In genomic region chr4:146474716-146475676, GRCm38 (mm10) we compare ENCODE assay signal across 7 mouse cellular contexts. TPM values are rescaled to one million over a fixed set of nuclear protein-coding genes. Genes with fewer than 3 reads are reported as not detected.
DNase-seq lines count a peak whose midpoint lies in the region; ATAC-seq lines count a peak whose summit lies in the region.
"Not testable (repeated sequence)": the region's sequence is repeated elsewhere in the genome, so short reads cannot be mapped to it uniquely, and the experiment has no call there.

No protein-coding gene starts in this region.

- not testable (repeated sequence) for H3K9me3 ChIP-seq in embryonic facial prominence, embryonic 11.5 days (replicated peaks; ENCODE audit: control insufficient read depth, low read length)
- peaks cover 36% of the 10 kb centered on the region for H3K9me3 ChIP-seq in forebrain, embryonic 16.5 days (ENCODE audit: control insufficient read depth, low read length)
- H3K9me3 ChIP-seq in kidney, embryonic 14.5 days (ENCODE audit: control insufficient read depth, low read length): peaks cover 31% of the 10 kb centered on the region
- H3K9me3 ChIP-seq in liver, embryonic 13.5 days (replicated peaks): peaks cover 27% of the 10 kb centered on the region
- peaks cover 23% of the 10 kb centered on the region for H3K9me3 ChIP-seq in midbrain, embryonic 11.5 days (ENCODE audit: control insufficient read depth, low read length)
- peaks cover 38% of the 10 kb centered on the region for H3K9me3 ChIP-seq in neural tube, embryonic 15.5 days (replicated peaks)

- DNase-seq in embryonic facial prominence, embryonic 11.5 days (ENCODE audit: low spot score); liver, embryonic 13.5 days: not testable (repeated sequence)
- peak; percentile 33 for DNase-seq in midbrain, embryonic 11.5 days (ENCODE audit: low spot score, missing footprints)

- not testable (repeated sequence) for H3K4me2 ChIP-seq in embryonic facial prominence, embryonic 11.5 days (ENCODE audit: low read depth, low read length); forebrain, embryonic 16.5 days (ENCODE audit: low read length); kidney, embryonic 14.5 days (replicated peaks; ENCODE audit: low read depth, low read length); liver, embryonic 13.5 days; midbrain, embryonic 11.5 days; neural tube, embryonic 15.5 days

- H3K36me3 ChIP-seq in embryonic facial prominence, embryonic 11.5 days (replicated peaks; ENCODE audit: control insufficient read depth, insufficient read depth, low read depth, low read length); forebrain, embryonic 16.5 days (ENCODE audit: control insufficient read depth, insufficient read depth); kidney, embryonic 14.5 days (ENCODE audit: control insufficient read depth, insufficient read depth, low read length); liver, embryonic 13.5 days; midbrain, embryonic 11.5 days (ENCODE audit: control insufficient read depth, insufficient read depth, low read length); neural tube, embryonic 15.5 days: not testable (repeated sequence)

- ATAC-seq in embryonic facial prominence, embryonic 11.5 days (replicated peaks; ENCODE audit: insufficient number of reproducible peaks, low FRiP score, low TSS enrichment, low read depth): peak; percentile 95
- peak; percentile 54; the same call in 1 of the 2 replicates for ATAC-seq in forebrain, embryonic 16.5 days
- peak; percentile 50 to 57; a peak in 3 of 4 replicates for ATAC-seq in hematopoietic stem cell, adult 5-6 weeks (replicated peaks in 1 of 2; ENCODE audit: insufficient read depth in 1 of 2, low FRiP score in 2 of 2, low TSS enrichment in 1 of 2, low read depth in 1 of 2, poor library complexity in 2 of 2, severe bottlenecking in 2 of 2)
- peak; percentile 80 for ATAC-seq in kidney, embryonic 14.5 days (ENCODE audit: low FRiP score, low TSS enrichment)
- peak; percentile 76 for ATAC-seq in liver, embryonic 13.5 days (ENCODE audit: low read depth)
- peak; percentile 85 for ATAC-seq in midbrain, embryonic 11.5 days (ENCODE audit: low FRiP score)
- ATAC-seq in neural tube, embryonic 15.5 days (ENCODE audit: low FRiP score): peak; percentile 75

- H3K9ac ChIP-seq in embryonic facial prominence, embryonic 11.5 days (replicated peaks; ENCODE audit: low read length); forebrain, embryonic 16.5 days (replicated peaks; ENCODE audit: low read depth, low read length); kidney, embryonic 14.5 days (ENCODE audit: low read depth, low read length); liver, embryonic 13.5 days; midbrain, embryonic 11.5 days (ENCODE audit: low read length); neural tube, embryonic 15.5 days (replicated peaks): not testable (repeated sequence)

- H3K27ac ChIP-seq in embryonic facial prominence, embryonic 11.5 days (replicated peaks; ENCODE audit: low read depth, low read length); forebrain, embryonic 16.5 days (ENCODE audit: low read length); kidney, embryonic 14.5 days (ENCODE audit: low read depth, low read length); liver, embryonic 13.5 days; midbrain, embryonic 11.5 days (ENCODE audit: low read depth, low read length); neural tube, embryonic 15.5 days (replicated peaks): not testable (repeated sequence)

- not testable (repeated sequence) for H3K27me3 ChIP-seq in embryonic facial prominence, embryonic 11.5 days (ENCODE audit: control insufficient read depth, insufficient read depth, low read length); forebrain, embryonic 16.5 days (replicated peaks; ENCODE audit: control insufficient read depth, insufficient read depth, low read length); kidney, embryonic 14.5 days (ENCODE audit: control insufficient read depth, insufficient read depth, low read length); liver, embryonic 13.5 days; midbrain, embryonic 11.5 days (ENCODE audit: control insufficient read depth, insufficient read depth, low read length); neural tube, embryonic 15.5 days (replicated peaks)

- not testable (repeated sequence) for H3K4me3 ChIP-seq in embryonic facial prominence, embryonic 11.5 days (ENCODE audit: low read depth, low read length); forebrain, embryonic 16.5 days (replicated peaks; ENCODE audit: low read length); kidney, embryonic 14.5 days (ENCODE audit: low read length); liver, embryonic 13.5 days (replicated peaks); midbrain, embryonic 11.5 days (ENCODE audit: low read depth, low read length); neural tube, embryonic 15.5 days (replicated peaks)

- WGBS in embryonic facial prominence, embryonic 11.5 days: 61% methylated on average over 53 of the region's 94 CpGs
- WGBS in forebrain, embryonic 16.5 days: 59% methylated on average over 55 of the region's 94 CpGs
- WGBS in kidney, embryonic 14.5 days: 60% methylated on average over 53 of the region's 94 CpGs
- 47% methylated on average over 74 of the region's 94 CpGs for WGBS in liver, embryonic 13.5 days (ENCODE audit: insufficient replicate concordance)
- 62% methylated on average over 65 of the region's 94 CpGs for WGBS in midbrain, embryonic 11.5 days
- 61% methylated on average over 77 of the region's 94 CpGs for WGBS in neural tube, embryonic 15.5 days

- H3K4me1 ChIP-seq in embryonic facial prominence, embryonic 11.5 days (ENCODE audit: control insufficient read depth, insufficient read depth, low read length); forebrain, embryonic 16.5 days (replicated peaks; ENCODE audit: control insufficient read depth, insufficient read depth, low read length); kidney, embryonic 14.5 days (ENCODE audit: control insufficient read depth, insufficient read depth, low read length); liver, embryonic 13.5 days (replicated peaks); midbrain, embryonic 11.5 days (ENCODE audit: control insufficient read depth, insufficient read depth, low read length); neural tube, embryonic 15.5 days: not testable (repeated sequence)

RNA-seq across cellular contexts. Expression of gene Zfp992, which starts 26.2 kb away (rescaled TPM):
- 4.8 and 5.0 TPM in 2 replicates for polyA plus RNA-seq in embryonic facial prominence, embryonic 11.5 days (2014; fragmentation: Nextera tagmentation; extraction: Ambion mirVana)
- polyA plus RNA-seq in forebrain, embryonic 16.5 days (2015; fragmentation: Nextera tagmentation; extraction: Ambion mirVana): 1.7 and 1.8 TPM in 2 replicates
- 17.8 and 24.8 TPM in 2 replicates for total RNA-seq in hematopoietic stem cell, adult 5-6 weeks (2017)
- 5.1 and 6.7 TPM in 2 replicates for polyA plus RNA-seq in kidney, embryonic 14.5 days (2014; fragmentation: Nextera tagmentation; extraction: Ambion mirVana)
- 3.0 and 3.6 TPM in 2 replicates for polyA plus RNA-seq in liver, embryonic 13.5 days (2015; fragmentation: Nextera tagmentation; extraction: Ambion mirVana)
- 2.8 and 3.4 TPM in 2 replicates for polyA plus RNA-seq in midbrain, embryonic 11.5 days (2014; fragmentation: Nextera tagmentation; extraction: Ambion mirVana)
- polyA plus RNA-seq in neural tube, embryonic 15.5 days (2015; fragmentation: Nextera tagmentation; extraction: Ambion mirVana): 2.6 and 3.1 TPM in 2 replicates

RNA-seq across cellular contexts. Expression of gene Zfp981, which starts 26.8 kb away (rescaled TPM):
- polyA plus RNA-seq in embryonic facial prominence, embryonic 11.5 days (2014; fragmentation: Nextera tagmentation; extraction: Ambion mirVana): not detected in 2 replicates
- polyA plus RNA-seq in forebrain, embryonic 16.5 days (2015; fragmentation: Nextera tagmentation; extraction: Ambion mirVana): 0.14 TPM in 1 of 2 replicates, not detected in the other
- total RNA-seq in hematopoietic stem cell, adult 5-6 weeks (2017): not detected in 2 replicates
- polyA plus RNA-seq in kidney, embryonic 14.5 days (2014; fragmentation: Nextera tagmentation; extraction: Ambion mirVana): 0.13 TPM in 1 of 2 replicates, not detected in the other
- 0.07 and 0.16 TPM in 2 replicates for polyA plus RNA-seq in liver, embryonic 13.5 days (2015; fragmentation: Nextera tagmentation; extraction: Ambion mirVana)
- polyA plus RNA-seq in midbrain, embryonic 11.5 days (2014; fragmentation: Nextera tagmentation; extraction: Ambion mirVana): not detected in 2 replicates
- polyA plus RNA-seq in neural tube, embryonic 15.5 days (2015; fragmentation: Nextera tagmentation; extraction: Ambion mirVana): 0.17 and 0.20 TPM in 2 replicates
